Mouse (Mus musculus) erythroblast, embryonic 14.5 days (primary cell): Measurements from ENCODE around the gene Trappc2l.

ENCODE experiments used
- GATA1 ChIP-seq: IDR thresholded peaks from 2 replicates; pipeline ENCODE4 v1.6.1; 2012; ENCODE audit warnings: low read length, inconsistent platforms, mixed read lengths
- TAL1 ChIP-seq: IDR thresholded peaks from 3 replicates; pipeline ENCODE4 v1.6.1; 2012; ENCODE audit warnings: low read length, inconsistent platforms, mixed read lengths

DNA sequence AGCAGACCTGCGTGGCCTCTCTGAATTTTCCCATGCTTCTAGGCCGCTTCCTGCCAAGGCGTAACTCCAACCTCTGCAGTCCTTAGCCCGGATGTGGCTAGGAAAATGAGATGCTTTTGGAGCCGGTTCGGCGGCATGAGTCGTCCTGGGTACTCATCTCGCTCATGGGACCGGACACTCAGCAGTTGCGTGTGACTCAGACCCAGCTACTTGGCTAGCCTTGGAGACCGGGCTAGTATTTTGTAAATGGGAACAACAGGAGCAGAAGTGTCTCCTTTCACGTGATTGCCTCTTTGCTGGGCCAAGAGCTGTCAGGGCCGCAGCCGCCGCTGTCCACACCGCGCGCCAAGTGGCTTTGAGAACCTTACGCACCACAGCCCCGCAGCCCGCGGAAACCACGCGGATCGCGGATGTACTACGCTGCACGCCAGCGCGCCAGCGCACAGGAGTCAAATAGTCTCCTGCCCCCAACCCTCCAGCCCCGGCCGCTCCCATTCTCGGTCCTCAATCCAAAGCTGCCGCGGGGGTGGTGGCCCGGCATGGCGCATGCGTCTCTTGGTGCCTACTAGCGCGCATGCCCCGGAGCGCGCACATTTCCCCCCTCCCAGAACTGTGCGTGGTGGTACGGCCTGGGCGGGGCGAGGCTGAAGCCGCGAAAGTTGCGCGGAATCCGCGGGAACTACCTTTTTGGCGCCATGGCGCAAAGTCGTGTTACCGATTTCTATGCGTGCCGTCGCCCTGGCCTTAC is 43.9 kb upstream of the Trappc2l start, which contains the start of gene Cdt1:
- TF ChIP-seq GATA1 (no peak), TAL1 (no peak)
